Mouse (Mus musculus) spleen, postnatal 36 days (tissue): ENCODE data around the gene Ing3.

Experiments used
- DNase-seq, 2 experiments: peaks; one replicate each; pipeline ENCODE4 v3.0.0; 2022; ENCODE audit warnings: low spot score in 2 of 2, mixed read lengths in 1 of 2

Ing3 gene

GRCm38 (mm10) chr6:21991151-21991550 lies 41.8 kb downstream of the Ing3 start:
- no peak for DNase-seq

- DNase-seq = no peak
Measured at GRCm38 (mm10) chr6:21993070-21993469, 43.7 kb downstream of the Ing3 start.

- DNase-seq = no peak
Measured at GRCm38 (mm10) chr6:21998131-21998530, 48.8 kb downstream of the Ing3 start.

- DNase-seq = no peak
Measured at GRCm38 (mm10) chr6:21999025-21999424, 49.7 kb downstream of the Ing3 start.

- DNase-seq = no peak
Measured at GRCm38 (mm10) chr6:22000086-22000485, 50.7 kb downstream of the Ing3 start.

- DNase-seq = no peak
Measured at GRCm38 (mm10) chr6:22000881-22001280, 51.5 kb downstream of the Ing3 start.

- no peak for DNase-seq
Measured at GRCm38 (mm10) chr6:22001284-22001916, 52.0 kb downstream of the Ing3 start.

GRCm38 (mm10) chr6:22002521-22003199 lies 53.3 kb downstream of the Ing3 start:
- no peak for DNase-seq

GRCm38 (mm10) chr6:22003200-22003587 lies 53.8 kb downstream of the Ing3 start:
- DNase-seq = no peak

- no peak for DNase-seq
Measured at GRCm38 (mm10) chr6:22003959-22004543, 54.7 kb downstream of the Ing3 start.

- DNase-seq = no peak
Measured at GRCm38 (mm10) chr6:22008346-22008745, 59.0 kb downstream of the Ing3 start.

GRCm38 (mm10) chr6:22010258-22010657 lies 60.9 kb downstream of the Ing3 start:
- no peak for DNase-seq

GRCm38 (mm10) chr6:22010761-22011281 lies 61.5 kb downstream of the Ing3 start:
- DNase-seq = no peak

GRCm38 (mm10) chr6:22011546-22011945 lies 62.2 kb downstream of the Ing3 start:
- no peak for DNase-seq

GRCm38 (mm10) chr6:22012099-22012498 lies 62.7 kb downstream of the Ing3 start:
- no peak for DNase-seq

- DNase-seq = no peak
Measured at GRCm38 (mm10) chr6:22012501-22012900, 63.1 kb downstream of the Ing3 start.

GRCm38 (mm10) chr6:22013394-22013793 lies 64.0 kb downstream of the Ing3 start:
- DNase-seq = no peak

GRCm38 (mm10) chr6:22014291-22014911 lies 65.0 kb downstream of the Ing3 start:
- DNase-seq = no peak

GRCm38 (mm10) chr6:22017631-22018030 lies 68.3 kb downstream of the Ing3 start:
- no peak for DNase-seq

GRCm38 (mm10) chr6:22018768-22019445 lies 69.5 kb downstream of the Ing3 start:
- DNase-seq = no peak

GRCm38 (mm10) chr6:22019637-22020036 lies 70.3 kb downstream of the Ing3 start:
- no peak for DNase-seq

- no peak for DNase-seq
Measured at GRCm38 (mm10) chr6:22020696-22021095, 71.3 kb downstream of the Ing3 start.
